Mouse (Mus musculus) liver (tissue): ENCODE measurements around the gene Nubp1.

Experiments
- DNase-seq: peaks from one replicate; pipeline ENCODE4 v3.0.0-alpha.2; 2020; ENCODE audit warnings: mixed read lengths

The Nubp1 gene

DNA sequence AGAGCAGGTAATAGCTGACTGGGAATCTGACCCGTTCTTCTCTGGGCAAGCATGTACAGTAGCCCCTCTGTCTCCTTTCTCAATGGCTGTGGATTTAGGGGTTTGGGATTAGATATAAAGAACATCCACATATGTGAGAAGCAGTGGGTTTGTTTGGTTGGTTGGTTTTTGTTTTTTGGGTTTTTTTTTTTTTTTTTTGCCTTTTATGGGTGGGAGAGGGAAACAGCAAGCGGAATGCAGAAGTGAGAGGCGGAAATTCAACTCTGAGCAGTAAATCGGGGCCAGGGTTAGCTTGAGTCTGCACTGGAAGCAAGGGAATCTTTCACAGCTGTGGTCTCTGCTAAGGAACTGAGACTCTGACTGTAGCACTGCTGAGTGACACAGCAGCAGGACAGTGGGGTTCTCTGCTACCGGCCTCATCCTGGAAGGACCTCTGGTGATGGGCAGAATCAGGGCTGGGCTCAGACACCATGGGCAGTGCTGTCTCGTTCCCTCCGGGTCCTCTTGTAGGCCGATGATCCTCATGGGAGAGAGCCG is 6.0 kb downstream of the Nubp1 start:
- DNase-seq = no peak

DNA sequence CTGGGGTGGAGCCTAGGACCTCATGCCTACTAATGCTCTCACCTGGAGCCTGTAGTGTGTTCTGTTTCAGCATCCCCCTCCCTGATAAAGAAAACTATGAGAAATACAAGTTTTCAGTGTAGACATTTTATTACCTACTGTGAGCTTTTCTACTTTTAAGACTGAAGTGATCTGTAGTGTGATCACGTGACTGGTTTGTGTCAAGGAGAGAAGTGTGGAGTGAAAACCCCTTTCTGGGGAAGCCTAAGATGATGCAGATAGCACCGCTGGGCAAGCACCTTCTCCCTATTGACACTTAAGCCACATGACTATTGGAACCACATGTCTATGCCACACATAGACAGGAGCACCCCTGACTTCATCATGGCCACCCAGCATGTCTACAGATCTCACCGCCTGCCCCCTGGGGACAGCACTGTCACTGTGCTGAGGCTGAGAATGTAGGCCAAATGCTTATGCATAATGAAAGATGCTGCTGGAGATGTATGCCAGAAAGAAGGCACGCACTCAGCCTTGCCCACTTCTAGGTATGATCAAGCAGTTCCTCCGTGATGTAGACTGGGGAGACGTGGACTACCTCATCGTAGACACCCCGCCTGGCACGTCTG is 8.8 kb downstream of the Nubp1 start:
- DNase-seq = no peak

DNA sequence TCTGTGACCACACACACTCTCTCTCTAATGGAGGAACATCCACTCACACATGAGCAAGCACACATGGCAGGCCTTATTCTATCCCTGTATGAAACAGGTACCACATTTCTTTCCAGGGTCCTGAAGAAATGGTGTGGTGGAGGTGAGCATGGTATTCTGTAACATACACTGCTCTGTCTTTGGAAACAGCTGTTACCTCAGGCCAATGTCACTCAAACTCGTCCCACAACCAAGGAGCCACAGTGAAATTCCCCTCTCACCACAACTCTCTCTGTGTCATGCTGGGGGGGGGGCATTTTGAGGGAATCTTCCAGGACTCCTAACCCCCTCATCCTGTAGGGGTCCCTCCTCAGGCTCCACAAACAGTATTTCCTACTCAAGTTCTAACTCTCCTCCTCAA is 20.2 kb downstream of the Nubp1 start:
- no peak for DNase-seq

DNA sequence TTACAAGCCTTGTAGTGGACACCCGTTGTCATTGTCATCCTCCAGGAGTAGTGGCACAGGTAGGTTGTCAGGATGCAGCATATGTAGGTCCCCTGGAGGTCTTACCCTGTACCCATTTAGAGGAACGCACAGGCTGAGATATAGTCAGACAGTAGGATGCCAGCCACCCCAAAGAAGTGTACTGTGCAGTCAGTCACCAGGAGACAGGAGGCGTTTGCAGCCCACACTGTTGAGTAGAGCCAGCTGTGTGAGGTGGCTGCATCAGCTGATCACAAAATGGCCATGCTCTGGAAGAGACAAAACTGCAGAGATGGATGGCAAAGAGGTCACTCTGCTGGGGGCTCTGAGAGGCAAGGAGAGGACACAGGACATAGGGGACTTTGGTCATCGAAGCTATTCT is 20.6 kb downstream of the Nubp1 start:
- no peak for DNase-seq

DNA sequence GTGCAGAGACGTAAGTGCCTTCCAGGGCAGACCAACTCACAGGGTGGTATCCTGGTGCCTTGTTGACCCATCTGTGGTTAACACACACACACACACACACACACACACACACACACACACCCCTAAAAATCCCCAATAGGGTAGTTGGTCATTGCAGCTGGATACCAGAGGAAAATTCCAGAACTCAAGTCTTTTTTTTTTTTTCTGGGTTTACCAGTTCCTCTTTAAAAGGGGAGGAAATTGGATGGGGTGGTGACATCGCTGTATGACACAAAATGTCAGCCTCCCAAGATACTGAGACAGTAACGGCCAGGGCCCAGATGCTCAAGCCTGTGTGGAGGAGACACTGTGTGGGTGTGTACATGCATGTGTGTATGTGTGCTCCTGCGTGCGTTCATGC is 21.6 kb downstream of the Nubp1 start:
- DNase-seq = no peak

DNA sequence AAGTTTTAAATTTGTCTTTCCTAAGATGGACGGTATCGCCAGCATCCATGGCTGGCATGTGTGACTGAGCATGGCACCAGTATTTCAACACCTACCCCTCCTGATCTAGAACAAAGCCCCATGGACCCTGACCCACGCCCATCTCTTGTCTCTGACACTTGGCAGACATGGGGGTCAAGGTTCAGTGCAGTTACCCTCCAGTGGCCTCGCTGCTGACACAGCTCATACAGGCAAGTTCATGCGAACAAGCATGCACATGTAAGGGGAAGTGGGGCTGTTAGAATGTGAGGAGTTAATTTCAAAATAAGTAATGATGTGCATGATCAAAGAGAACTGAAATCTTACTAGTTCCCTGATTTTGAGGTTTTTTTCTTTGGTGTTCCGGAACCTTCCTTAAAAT is 24.4 kb downstream of the Nubp1 start:
- no peak for DNase-seq

DNA sequence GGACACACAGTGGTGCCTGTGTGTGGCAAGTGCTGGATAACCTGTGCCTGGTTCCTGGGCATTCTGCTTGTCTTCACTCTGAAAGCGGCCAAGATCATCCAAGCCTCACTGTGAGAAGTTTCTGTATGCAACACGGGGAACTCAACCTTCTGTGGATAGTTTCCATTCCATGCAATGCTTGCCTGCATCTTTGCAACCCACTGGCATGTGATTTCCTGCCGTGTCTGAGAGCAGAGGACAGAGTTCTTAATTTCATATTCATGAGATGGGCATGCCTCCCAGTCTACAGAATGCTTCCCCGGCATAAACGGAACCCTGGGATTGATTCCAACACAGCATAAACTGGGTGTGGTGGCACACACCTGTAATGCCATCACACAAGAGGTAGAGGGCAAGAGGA is 26.3 kb downstream of the Nubp1 start:
- DNase-seq = no peak

DNA sequence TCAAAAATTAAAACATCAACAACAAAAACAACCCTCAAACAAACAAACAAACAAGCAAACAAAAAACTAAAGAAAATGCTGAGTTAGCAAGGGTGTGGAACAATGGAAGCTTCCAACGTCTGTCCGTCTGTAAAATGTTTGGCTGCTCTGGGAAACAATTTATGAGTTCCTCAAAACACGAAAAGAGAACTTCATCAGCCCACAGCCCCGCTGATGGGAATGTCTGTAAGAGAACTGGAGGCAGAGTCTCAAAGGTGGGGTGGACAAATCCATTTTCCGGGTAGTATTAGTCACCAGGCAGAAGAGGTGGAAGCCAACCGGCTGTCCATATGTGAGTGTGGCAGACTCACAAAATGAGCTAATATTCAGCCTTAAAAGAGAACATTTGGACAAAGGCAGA is 29.6 kb downstream of the Nubp1 start:
- no peak for DNase-seq

DNA sequence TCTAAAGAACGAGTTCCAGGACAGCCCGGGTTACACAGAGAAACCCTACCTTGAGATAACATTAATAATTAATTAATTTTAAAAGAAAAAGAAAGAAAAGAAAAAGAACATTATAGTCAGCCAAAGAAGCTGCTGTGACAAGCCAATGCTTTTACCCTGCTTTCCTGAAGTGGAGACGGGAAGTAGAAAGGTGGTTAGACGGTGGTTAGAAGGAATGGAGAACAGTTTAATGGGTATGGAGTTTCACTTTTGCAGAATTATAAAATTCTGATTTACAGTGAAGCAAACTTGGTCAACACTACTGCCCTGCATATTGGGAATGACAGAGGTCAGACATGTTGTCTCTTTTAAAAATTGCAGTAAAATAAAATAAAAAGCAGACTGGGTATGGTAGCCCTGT is 30.0 kb downstream of the Nubp1 start:
- DNase-seq = no peak

DNA sequence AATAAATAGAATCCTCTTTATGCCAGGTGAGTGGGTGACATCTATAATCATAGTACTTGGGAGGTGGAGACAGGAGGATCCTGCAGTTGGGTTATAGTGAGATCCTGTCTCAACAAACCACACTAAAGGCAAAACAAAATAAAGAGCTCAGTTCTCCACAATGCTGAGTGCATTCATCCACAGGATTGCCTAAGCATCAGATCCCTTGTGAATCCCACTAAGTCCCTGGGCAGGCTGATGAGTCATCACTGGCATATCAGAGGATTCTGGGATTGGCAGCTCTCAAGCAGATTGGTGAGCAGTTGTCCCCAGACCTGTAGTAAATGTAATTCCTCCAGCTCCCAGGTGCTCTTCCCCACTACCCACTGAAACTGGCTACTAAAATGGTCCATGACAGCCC is 32.0 kb downstream of the Nubp1 start:
- DNase-seq = no peak

DNA sequence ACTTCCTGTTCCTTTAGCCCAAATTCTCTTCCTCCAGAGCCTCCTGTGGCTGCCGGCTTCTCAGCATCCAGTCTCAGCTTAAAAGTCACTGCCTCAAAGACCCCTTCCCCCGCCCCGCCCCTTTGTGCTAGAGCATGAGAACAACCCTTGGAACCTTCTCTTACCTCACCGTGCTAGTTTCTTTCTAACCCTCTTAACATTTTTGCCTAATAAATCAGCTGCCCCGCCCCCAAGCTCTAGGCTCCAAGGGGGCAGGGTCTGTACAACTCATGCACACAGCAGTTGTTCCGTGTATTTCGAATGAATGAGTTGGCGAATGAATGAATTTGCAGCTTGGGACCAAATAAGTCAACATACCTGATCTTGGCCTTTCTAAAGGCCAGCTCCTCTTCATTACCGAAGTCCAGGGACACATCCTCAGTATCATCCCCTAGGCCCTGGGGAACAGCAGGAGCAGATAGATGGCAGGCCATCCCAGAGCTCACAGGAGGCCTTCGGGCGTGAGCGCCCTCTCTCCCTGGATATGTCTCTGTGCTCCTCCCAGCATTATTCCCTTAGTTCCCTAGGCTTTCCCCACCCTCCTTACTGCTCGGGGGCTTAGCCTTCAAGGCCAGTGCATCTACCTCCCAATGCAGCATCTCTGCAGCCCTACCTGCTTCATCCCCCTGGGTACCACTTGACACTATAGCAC is 35.0 kb downstream of the Nubp1 start:
- no peak for DNase-seq

DNA sequence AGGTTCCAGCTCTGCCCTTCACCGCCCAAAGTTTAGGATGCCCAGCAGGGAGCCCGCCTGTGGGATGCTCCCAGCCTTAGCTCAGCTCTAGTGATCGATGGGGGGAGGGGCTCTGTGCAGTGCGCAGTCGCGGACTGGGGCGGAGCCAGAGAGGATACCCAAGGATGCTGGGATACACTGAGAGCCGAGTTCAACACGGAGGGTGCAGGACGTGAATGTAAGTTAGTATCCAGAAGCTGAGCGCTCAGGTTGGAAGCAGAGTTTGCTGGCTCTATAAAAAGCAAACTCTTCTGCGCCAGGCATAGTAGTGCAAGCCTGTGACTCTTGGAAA is 35.5 kb downstream of the Nubp1 start, which contains the start of gene Tvp23a:
Gene Tvp23a (minus strand): TSS at position 99 of the 331 bp plus-strand sequence.
- peak; percentile 71 for DNase-seq

DNA sequence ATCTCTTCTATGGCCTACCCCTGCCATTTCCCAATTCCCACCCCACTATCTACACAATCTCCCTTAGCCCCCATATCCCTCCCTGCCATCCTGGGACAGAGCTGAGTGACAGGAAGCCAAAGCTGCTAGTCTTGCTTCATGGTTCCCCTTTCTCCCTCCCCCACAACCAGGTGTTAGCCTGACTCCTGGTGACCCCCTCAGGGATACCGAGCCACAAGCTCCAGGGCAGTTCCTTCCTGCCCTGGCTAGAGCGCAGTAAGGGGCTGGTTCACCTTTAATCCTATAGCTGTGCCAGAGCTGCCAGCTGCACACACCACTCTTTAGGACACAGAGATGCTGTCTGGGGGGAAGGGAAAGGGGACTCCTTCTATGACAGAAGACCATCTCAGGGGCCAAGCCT is 36.0 kb downstream of the Nubp1 start:
- DNase-seq = no peak

DNA sequence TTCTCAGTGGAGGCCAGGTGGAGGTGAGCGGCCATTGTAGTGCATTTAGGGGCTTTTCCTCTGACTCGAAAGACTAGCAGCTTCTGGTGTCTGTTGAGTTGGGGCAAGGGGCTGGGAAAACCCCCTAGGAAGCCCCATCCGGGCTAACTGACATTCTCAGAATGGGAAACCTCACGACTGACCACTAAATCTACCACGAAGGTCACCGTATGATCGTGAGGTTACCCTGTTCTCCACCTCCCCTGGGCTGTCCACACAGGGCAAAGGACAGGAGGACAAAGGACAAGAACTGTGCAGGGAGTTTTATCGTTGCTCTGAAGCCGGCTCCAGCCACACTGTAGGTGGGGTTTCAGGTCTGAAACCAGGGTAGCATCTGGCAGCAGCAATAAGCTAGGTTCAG is 37.2 kb downstream of the Nubp1 start:
- no peak for DNase-seq

DNA sequence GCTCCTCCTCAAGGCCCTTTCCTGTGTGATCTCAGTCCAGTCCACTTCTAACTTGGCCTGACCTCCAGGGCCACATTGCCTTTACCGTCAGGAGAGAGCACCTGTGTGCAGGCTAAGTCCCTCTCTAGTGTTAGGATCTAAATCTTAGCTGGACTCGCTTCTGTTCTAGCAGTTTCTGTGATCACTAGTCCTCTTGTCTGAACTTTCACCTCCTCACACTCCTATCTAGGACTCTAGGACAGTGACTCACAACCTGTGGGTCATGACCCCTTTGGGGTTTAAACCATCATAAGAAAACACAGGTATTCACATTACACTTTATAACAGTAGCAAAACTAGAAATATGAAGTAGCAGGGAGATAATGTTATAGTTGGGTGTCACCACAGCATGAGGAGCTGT is 40.2 kb downstream of the Nubp1 start:
- no peak for DNase-seq

DNA sequence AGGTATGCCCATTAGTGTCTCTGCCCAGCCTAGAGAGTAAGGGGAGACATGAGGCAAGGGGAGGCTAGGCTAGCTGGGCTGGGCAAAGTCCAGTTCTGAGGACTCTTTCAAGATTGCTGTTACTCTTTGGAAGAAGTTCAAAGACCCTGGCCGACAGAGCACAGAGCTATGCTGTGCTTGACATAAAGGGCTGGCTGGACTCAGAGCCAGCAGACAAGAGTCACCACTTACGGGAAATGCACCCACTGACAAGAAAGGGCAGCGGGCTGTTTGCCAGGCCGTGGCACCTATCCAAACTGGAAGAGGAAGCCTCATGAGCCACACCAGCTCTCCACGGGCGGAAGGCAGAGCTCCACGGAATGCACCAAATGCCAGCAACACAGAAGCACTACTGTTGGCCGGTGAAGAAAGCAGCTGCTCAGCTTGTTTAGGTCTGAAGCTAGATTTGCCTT is 40.7 kb downstream of the Nubp1 start:
- no peak for DNase-seq

DNA sequence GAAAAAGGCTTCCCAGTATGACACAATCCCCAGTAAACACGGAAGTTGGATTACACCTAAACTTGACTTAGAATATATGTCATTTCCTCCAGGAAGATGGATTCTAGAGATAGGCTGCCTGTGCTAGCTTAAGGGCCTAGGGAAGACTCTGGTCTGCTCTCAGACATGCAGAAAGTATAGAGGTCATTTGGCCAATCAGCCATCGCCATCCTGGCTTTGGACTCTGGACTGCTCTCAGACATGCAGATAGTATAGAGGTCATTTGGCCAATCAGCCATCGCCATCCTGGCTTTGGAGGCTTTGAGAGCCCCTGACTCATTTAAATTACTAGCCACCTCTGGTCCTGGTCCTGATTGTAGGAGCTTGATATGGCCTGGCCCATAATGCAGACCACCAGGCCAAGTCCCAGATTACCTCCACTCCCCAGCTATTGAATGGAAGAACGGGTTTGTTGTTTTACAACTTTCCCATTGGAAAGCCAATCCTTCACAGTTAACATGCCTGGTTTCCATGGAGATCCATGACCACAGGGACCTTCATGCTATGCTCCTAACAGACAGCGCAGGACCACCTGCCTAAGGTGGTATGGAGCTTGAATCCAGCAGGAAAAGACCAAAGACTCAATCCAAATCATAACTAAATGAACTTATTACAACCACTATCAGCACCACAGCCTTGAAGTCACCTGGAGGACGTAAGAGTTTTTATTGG is 42.3 kb downstream of the Nubp1 start:
- no peak for DNase-seq

DNA sequence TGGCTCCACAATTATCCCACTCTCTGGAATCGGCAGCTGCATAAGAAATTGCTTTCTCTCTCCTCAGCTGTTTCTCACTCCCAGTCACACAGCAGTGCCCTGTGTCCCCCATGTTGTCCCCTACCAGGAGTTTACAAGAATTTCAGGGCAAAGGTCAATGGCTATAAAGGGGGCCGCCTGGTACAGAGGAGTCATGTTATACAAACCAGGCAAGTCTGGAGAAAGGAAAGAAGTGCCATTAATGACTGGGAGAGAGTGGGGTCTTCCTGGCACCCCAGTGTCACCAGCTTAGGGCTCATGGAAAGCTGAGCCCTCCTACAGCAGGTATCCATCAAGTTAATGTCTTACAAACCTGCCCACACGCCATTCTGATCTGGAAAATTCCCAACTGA is 42.8 kb downstream of the Nubp1 start:
- no peak for DNase-seq

DNA sequence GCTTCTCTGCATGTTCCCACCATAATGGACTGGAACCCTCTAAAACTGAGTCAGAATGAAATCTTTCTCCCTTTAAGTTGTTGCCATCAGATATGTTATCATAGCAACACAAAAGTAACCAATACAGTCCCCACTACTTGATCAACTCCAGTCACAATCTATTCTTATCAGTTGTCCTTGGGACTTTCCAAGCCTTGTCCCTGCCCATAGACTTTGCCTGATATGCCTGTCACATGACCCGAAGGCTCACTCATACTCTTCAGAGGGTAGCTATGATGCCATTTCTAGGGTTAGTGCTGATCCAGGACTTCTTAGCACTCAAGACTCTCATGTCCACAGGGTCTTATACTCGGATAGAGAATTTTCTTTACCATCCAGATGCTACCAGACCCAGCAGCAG is 48.4 kb downstream of the Nubp1 start:
- DNase-seq = no peak

DNA sequence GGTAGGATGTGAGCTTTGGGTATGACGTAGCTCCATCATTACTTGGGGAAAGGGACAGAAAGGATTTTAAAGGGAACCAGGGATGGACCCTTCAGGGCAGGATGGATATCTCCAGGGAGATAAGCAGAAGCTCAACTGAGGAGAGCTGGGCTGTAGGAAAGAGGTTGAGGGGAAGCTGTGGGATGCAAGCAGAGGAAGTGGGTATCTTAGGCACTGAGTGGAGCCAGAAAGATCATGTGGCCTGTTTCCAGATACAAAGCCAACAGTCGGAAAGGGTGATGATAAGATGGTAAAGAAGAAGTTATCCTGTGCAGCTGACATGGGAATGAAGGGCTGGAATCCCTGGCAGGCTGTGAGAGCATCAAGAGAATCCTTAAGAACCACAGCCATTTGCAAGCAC is 49.4 kb downstream of the Nubp1 start:
- no peak for DNase-seq

DNA sequence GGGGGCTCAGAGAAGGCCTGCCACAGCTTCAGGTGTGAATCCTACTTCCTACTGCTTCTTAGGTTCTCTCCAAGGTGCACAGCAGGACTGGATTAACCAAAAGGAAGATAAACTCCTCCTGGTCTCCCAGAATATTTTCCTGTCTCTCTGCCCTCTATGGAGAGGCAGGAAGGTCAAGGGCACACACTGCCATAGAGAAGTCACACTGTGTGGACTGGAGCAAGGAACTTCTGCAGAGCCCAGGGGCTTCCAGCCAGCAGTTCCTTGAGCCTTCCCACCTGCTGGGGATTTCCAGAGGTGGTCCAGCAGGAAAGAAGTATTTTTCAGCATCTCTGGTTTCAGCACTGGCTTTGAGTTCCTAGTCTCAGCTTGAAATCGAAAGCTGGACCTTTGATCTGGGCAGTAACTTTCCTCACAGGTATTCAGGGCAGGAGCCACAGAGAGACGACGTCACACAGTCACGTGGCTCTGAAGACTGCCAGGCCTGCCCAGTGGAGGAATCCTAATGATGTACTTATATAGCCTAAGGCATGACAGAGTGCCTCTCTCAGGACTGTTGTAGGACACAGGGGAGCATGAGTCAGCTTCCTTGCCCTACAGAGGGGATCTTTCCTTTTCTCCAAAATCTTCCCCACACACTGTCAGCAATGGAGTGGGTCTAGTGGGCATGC is 53.4 kb downstream of the Nubp1 start:
- DNase-seq = no peak

DNA sequence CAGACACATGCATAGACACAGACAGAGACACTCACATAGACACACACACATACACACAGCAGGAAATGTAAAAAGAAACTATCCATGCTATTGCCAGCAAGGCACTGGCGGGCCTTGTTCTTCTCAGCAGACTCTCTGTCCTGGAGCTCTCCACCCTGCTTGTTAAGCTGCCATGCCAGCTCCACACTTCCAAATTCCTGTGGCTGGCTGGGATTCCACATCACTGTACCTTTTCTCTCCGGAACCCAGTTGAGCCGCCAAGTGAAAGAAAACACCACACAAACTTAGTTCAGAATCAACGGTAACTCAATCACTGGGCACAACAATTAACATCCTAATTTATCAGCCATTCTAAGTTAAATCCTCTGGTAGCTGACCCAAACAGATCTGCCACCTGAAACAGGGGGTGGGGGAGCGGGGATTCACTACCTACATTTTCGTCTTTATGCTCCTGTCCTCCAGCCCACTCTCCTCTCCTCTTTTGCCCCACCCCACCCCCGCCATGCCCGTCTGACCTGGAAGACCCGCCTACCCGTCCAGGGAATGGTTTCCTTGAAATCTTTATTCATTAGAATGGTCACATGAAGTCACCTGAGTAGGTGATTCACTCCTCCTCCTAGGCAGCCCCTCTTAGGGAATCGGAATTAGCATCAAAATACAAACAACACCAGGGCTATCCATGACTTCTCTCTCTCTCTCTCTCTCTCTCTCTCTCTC is 55.8 kb downstream of the Nubp1 start:
- no peak for DNase-seq

DNA sequence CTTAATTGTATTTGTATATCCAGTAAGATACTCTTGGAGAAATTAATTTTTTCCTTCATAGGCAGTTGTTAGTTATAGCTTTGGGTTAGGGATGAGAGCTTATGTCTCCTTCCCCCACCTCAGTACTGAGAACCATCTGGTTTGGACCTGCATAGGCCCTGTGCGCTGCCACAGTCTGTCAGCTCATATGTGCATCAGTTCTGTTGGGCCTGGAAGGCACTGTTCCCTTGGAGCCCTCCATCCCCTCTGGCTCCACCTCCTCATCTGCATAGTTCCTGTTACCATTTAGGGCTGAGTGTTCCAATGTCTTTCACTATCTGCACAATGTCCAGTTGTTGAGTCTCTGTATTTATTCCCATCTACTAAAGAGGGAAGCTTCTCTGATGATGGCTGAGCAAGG is 56.5 kb downstream of the Nubp1 start:
- DNase-seq = no peak
